ENCODE assay signal across 28 mouse cellular contexts in genomic region chr19:57093698-57094004, GRCm38 (mm10).
DNase-seq lines count a peak whose midpoint lies in the region; ATAC-seq and TF ChIP-seq lines count a peak whose summit lies in the region.
"Had no signal": no experiment of that assay in that cellular context is flagged by ENCODE, and none has a peak within 500 bp of the region (broad histone marks: within the 10 kb centered on the region; RNA-seq: fewer than 3 reads in every experiment).

No protein-coding gene starts in this region.

- no peak for ATAC-seq in heart, embryonic 12.5 days (ENCODE audit: insufficient number of reproducible peaks, low FRiP score)
- ATAC-seq in intestine, postnatal 0 days: peak; percentile 77
- ATAC-seq: forebrain, embryonic 15.5 days; hindbrain, postnatal 0 days; liver, embryonic 12.5 days; liver, postnatal 0 days; midbrain, embryonic 13.5 days had no signal

- H3K4me1 ChIP-seq in heart, embryonic 12.5 days (replicated peaks): peaks cover 22% of the 10 kb centered on the region
- peaks cover 32% of the 10 kb centered on the region for H3K4me1 ChIP-seq in spleen, adult 2 months (ENCODE audit: control insufficient read depth, insufficient read depth, insufficient read length)
- H3K4me1 ChIP-seq in intestine, postnatal 0 days (replicated peaks; ENCODE audit: control insufficient read depth, insufficient read depth, low read length): no peaks in the 10 kb centered on the region
- H3K4me1 ChIP-seq: hindbrain, embryonic 12.5 days; liver, embryonic 12.5 days; midbrain, embryonic 13.5 days had no signal

- H3K9me3 ChIP-seq in heart, embryonic 12.5 days (replicated peaks): no peaks in the 10 kb centered on the region
- no peaks in the 10 kb centered on the region for H3K9me3 ChIP-seq in intestine, postnatal 0 days (ENCODE audit: control insufficient read depth)
- H3K9me3 ChIP-seq: embryonic facial prominence, embryonic 13.5 days; forebrain, embryonic 10.5 days; forebrain, embryonic 15.5 days; heart, embryonic 15.5 days; hindbrain, embryonic 12.5 days; liver, embryonic 12.5 days; midbrain, embryonic 13.5 days; neural tube, embryonic 13.5 days had no signal

- no peak overlapping the region for H3K4me3 ChIP-seq in heart, embryonic 12.5 days
- H3K4me3 ChIP-seq in spleen, adult 2 months (ENCODE audit: extremely low read depth, insufficient read depth, insufficient read length): no peak overlapping the region
- no peak overlapping the region for H3K4me3 ChIP-seq in intestine, postnatal 0 days (ENCODE audit: low read depth, low read length)
- H3K4me3 ChIP-seq: embryonic facial prominence, embryonic 13.5 days; forebrain, embryonic 10.5 days; forebrain, embryonic 15.5 days; heart, embryonic 15.5 days; hindbrain, embryonic 12.5 days; liver, embryonic 12.5 days; midbrain, embryonic 13.5 days; neural tube, embryonic 13.5 days had no signal

- no peak overlapping the region for H3K4me2 ChIP-seq in heart, embryonic 12.5 days
- no peak overlapping the region for H3K4me2 ChIP-seq in intestine, postnatal 0 days (replicated peaks; ENCODE audit: low read depth)
- H3K4me2 ChIP-seq: embryonic facial prominence, embryonic 13.5 days; forebrain, embryonic 15.5 days; heart, embryonic 15.5 days; hindbrain, embryonic 12.5 days; liver, embryonic 12.5 days; midbrain, embryonic 13.5 days; neural tube, embryonic 13.5 days had no signal

- WGBS in heart, embryonic 12.5 days: 84% methylated on average over 3 of the region's 3 CpGs
- WGBS in spleen, adult 2 months: 51% methylated on average over 3 of the region's 3 CpGs
- WGBS in intestine, postnatal 0 days: 53% methylated on average over 3 of the region's 3 CpGs

- peak; percentile 88 for DNase-seq in heart, adult 11 months
- DNase-seq in spleen, adult 2 months (ENCODE audit: low read depth in 1 of 2, low spot score in 2 of 2): no peak
- no peak for DNase-seq in spleen, postnatal 14 days (ENCODE audit: low spot score in 2 of 2)
- DNase-seq in kidney, adult 11 months: no peak
- no peak for DNase-seq in kidney, postnatal 4 days
- DNase-seq: adrenal gland, adult 8-10 months; cerebellum, adult 11 months; cerebellum, adult 9-10 months; heart, postnatal 36 days; kidney, adult 2 months; kidney, postnatal 14 days; liver, postnatal 0 days; retina, postnatal 1 day; right cerebral cortex, postnatal 14 days; thymus, adult 18-20 months; thymus, postnatal 25 days had no signal

- H3K27me3 ChIP-seq in heart, embryonic 12.5 days (replicated peaks): no peaks in the 10 kb centered on the region
- no peaks in the 10 kb centered on the region for H3K27me3 ChIP-seq in spleen, adult 2 months (ENCODE audit: control insufficient read depth, insufficient read depth, low read length)
- H3K27me3 ChIP-seq in intestine, postnatal 0 days (replicated peaks; ENCODE audit: control insufficient read depth, insufficient read depth, low read length): no peaks in the 10 kb centered on the region
- H3K27me3 ChIP-seq: embryonic facial prominence, embryonic 13.5 days; forebrain, embryonic 15.5 days; heart, embryonic 15.5 days; hindbrain, embryonic 12.5 days; liver, embryonic 12.5 days; midbrain, embryonic 13.5 days; neural tube, embryonic 13.5 days had no signal

- no peak overlapping the region for H3K27ac ChIP-seq in heart, embryonic 12.5 days (ENCODE audit: poor library complexity, severe bottlenecking)
- H3K27ac ChIP-seq in spleen, adult 2 months (ENCODE audit: insufficient read depth, low read length): peak overlapping the region; percentile 20; the same call in 1 of the 2 replicates
- H3K27ac ChIP-seq in intestine, postnatal 0 days (ENCODE audit: low read depth, low read length): no peak overlapping the region
- H3K27ac ChIP-seq: forebrain, embryonic 10.5 days; forebrain, embryonic 15.5 days; heart, embryonic 15.5 days; hindbrain, embryonic 12.5 days; hindbrain, postnatal 0 days; liver, embryonic 12.5 days; macrophage; midbrain, embryonic 13.5 days; neural tube, embryonic 13.5 days had no signal

- TF ChIP-seq CTCF in spleen, adult 2 months (IDR thresholded peaks at IDR 0.05; ENCODE audit: extremely low read depth, insufficient read depth, insufficient read length, insufficient replicate concordance): no peak
- TF ChIP-seq CTCF in intestine, postnatal 0 days (IDR thresholded peaks at IDR 0.05; ENCODE audit: low read depth): no peak

- H3K36me3 ChIP-seq in heart, embryonic 12.5 days: no peaks in the 10 kb centered on the region
- H3K36me3 ChIP-seq in spleen, adult 2 months (ENCODE audit: control insufficient read depth, insufficient read depth, low read length): no peaks in the 10 kb centered on the region; the same call in 1 of the 2 replicates
- no peaks in the 10 kb centered on the region for H3K36me3 ChIP-seq in intestine, postnatal 0 days (ENCODE audit: control insufficient read depth, insufficient read depth)
- H3K36me3 ChIP-seq: embryonic facial prominence, embryonic 13.5 days; forebrain, embryonic 10.5 days; forebrain, embryonic 15.5 days; heart, embryonic 15.5 days; hindbrain, embryonic 12.5 days; liver, embryonic 12.5 days; midbrain, embryonic 13.5 days; neural tube, embryonic 13.5 days had no signal

- no peak for TF ChIP-seq POLR2A in spleen, adult 2 months (IDR thresholded peaks at IDR 0.05; ENCODE audit: low read depth, low read length)

- no peak overlapping the region for H3K9ac ChIP-seq in heart, embryonic 12.5 days
- H3K9ac ChIP-seq in intestine, postnatal 0 days (ENCODE audit: low read depth, low read length): no peak overlapping the region
- H3K9ac ChIP-seq: embryonic facial prominence, embryonic 13.5 days; forebrain, embryonic 15.5 days; heart, embryonic 15.5 days; hindbrain, embryonic 12.5 days; liver, embryonic 12.5 days; liver, postnatal 0 days; midbrain, embryonic 13.5 days; neural tube, embryonic 13.5 days had no signal
